Mouse (Mus musculus): Measurements from ENCODE around the gene Abca14.

GRCm38 (mm10) chr7:120241092-120241491, 37.3 kb downstream of the Abca14 start:
- TF ChIP-seq CTCF (IDR thresholded peaks at IDR 0.05; ENCODE audit: borderline replicate concordance, control insufficient read depth, extremely low read depth, insufficient read depth, low read length, poor library complexity) (no peak), POLR2A (IDR thresholded peaks at IDR 0.05; ENCODE audit: control insufficient read depth, extremely low read depth, insufficient read depth, low read length, poor library complexity) (no peak)

Measured in thymus, adult 2 months (tissue).